Mouse (Mus musculus) midbrain, embryonic 11.5 days (tissue): Measurements from ENCODE around the gene Ly9. TPM values are rescaled to one million over a fixed set of nuclear protein-coding genes. Genes with fewer than 3 reads are reported as not detected.

ENCODE experiments used
- ATAC-seq: fragments of 200-750 bp; cut with Nextera tagmentation; 2 replicates; pipeline ENCODE4 v1.8.0; 2017; ENCODE audit warnings: moderate TSS enrichment, moderate library complexity; ENCODE audit not compliant: low FRiP score
- DNase-seq: peaks from one replicate; pipeline ENCODE4 v3.0.0; 2015; ENCODE audit warnings: low spot score; ENCODE audit errors: missing footprints
- H3K27ac ChIP-seq: fragments of 300-500 bp; sonication (generic); 2 replicates; pipeline ENCODE4 v1.5.1; 2014; ENCODE audit warnings: low read depth, low read length
- H3K27me3 ChIP-seq: fragments of 300-500 bp; sonication (generic); 2 replicates; pipeline ENCODE4 v1.6.1; 2014; ENCODE audit warnings: mild to moderate bottlenecking, low read length, moderate library complexity, mixed read lengths; ENCODE audit not compliant: control insufficient read depth, insufficient read depth
- H3K36me3 ChIP-seq: fragments of 300-500 bp; sonication (generic); 2 replicates; pipeline ENCODE4 v1.6.1; 2014; ENCODE audit warnings: mild to moderate bottlenecking, low read length, moderate library complexity, mixed read lengths; ENCODE audit not compliant: control insufficient read depth, insufficient read depth
- H3K4me1 ChIP-seq: fragments of 300-500 bp; sonication (generic); 2 replicates; pipeline ENCODE4 v1.6.1; 2014; ENCODE audit warnings: low read length; ENCODE audit not compliant: control insufficient read depth, insufficient read depth
- H3K4me2 ChIP-seq: fragments of 300-500 bp; sonication (generic); 2 replicates; pipeline ENCODE4 v1.6.1; 2014; ENCODE audit warnings: mild to moderate bottlenecking, moderate library complexity
- H3K4me3 ChIP-seq: fragments of 300-500 bp; sonication (generic); 2 replicates; pipeline ENCODE4 v1.5.1; 2014; ENCODE audit warnings: low read depth, low read length
- H3K9ac ChIP-seq: fragments of 300-500 bp; sonication (generic); 2 replicates; pipeline ENCODE4 v1.6.1; 2014; ENCODE audit warnings: low read length
- H3K9me3 ChIP-seq: fragments of 300-500 bp; sonication (generic); 2 replicates; pipeline ENCODE4 v1.6.1; 2016; ENCODE audit warnings: low read length; ENCODE audit not compliant: control insufficient read depth
- WGBS: fragments of 180-500 bp; shearing (Covaris S2); extraction: QIAGEN DNeasy Blood & Tissue Kit; methylation state at CpG from one replicate; pipeline ENCODE4 v1.1.7; 2014; 5-methylcytosine and 5-hydroxymethylcytosine counted together
- microRNA-seq: library from miRNA; unstranded; fragments of <30 nt; microRNA quantifications from one replicate; pipeline ENCODE4, GENCODE M21; 2017
- polyA plus RNA-seq: library from polyadenylated mRNA; unstranded; fragments of >200 nt; fragmentation: Nextera tagmentation; extraction: Ambion mirVana; gene quantifications from 2 replicates; pipeline ENCODE4 v1.2.1, GENCODE M21; 2014

The Ly9 gene
- polyA plus RNA-seq, 1 experiment from 2014 or later: not detected

GRCm38 (mm10) chr1:171551326-171551725 is 55.9 kb downstream of the Ly9 start:
- Histone ChIP-seq H3K4me2 (no peak overlapping the region), H3K4me1 (no peaks in the 10 kb centered on the region), H3K9me3 (no peaks in the 10 kb centered on the region), H3K27me3 (no peaks in the 10 kb centered on the region), H3K27ac (no peak overlapping the region), H3K9ac (no peak overlapping the region), H3K36me3 (no peaks in the 10 kb centered on the region), H3K4me3 (no peak overlapping the region)
- ATAC-seq: no peak
- no peak for DNase-seq
- 82% methylated on average over 7 of the region's 7 CpGs for WGBS

GRCm38 (mm10) chr1:171540694-171541093 is 66.5 kb downstream of the Ly9 start:
- Histone ChIP-seq H3K4me3 (no peak overlapping the region), H3K9ac (no peak overlapping the region), H3K4me2 (no peak overlapping the region), H3K27me3 (no peaks in the 10 kb centered on the region), H3K9me3 (no peaks in the 10 kb centered on the region; the same call in 1 of the 2 replicates), H3K36me3 (no peaks in the 10 kb centered on the region), H3K27ac (no peak overlapping the region), H3K4me1 (no peaks in the 10 kb centered on the region)
- 90% methylated on average over 1 of the region's 1 CpGs for WGBS
- ATAC-seq (no peak), DNase-seq (no peak)

Small RNA genes lying within 50 kb of the gene (microRNA-seq; reads per million reads assigned to microRNA genes)
- not detected for gene Mir7683

Other genes with a start within 250 kb of the Ly9 start
- gene Klhdc9, start 246.6 kb downstream of the Ly9 start, polyA plus RNA-seq: 1.4 and 2.3 TPM in 2 replicates
- 0.49 and 0.65 TPM in 2 replicates for gene Nectin4, start 237.3 kb downstream of the Ly9 start, polyA plus RNA-seq
- 0.38 and 0.57 TPM in 2 replicates for gene Arhgap30, start 218.5 kb downstream of the Ly9 start, polyA plus RNA-seq
- gene Usf1, start 196.1 kb downstream of the Ly9 start, polyA plus RNA-seq: 152 and 154 TPM in 2 replicates
- 2.1 and 4.0 TPM in 2 replicates for gene Tstd1, start 188.5 kb downstream of the Ly9 start, polyA plus RNA-seq
- gene F11r, start 169.9 kb downstream of the Ly9 start, polyA plus RNA-seq: 9.9 and 13.1 TPM in 2 replicates
- gene Alyref2, start 103.9 kb downstream of the Ly9 start, polyA plus RNA-seq: 16.2 and 16.8 TPM in 2 replicates
- not detected in 2 replicates for gene Itln1, start 72.1 kb downstream of the Ly9 start, polyA plus RNA-seq
- not detected in 2 replicates for gene Cd244a, start 48.2 kb downstream of the Ly9 start, polyA plus RNA-seq
- gene Slamf7, start 45.6 kb upstream of the Ly9 start, polyA plus RNA-seq: not detected in 2 replicates
- gene Cd48, start 74.6 kb upstream of the Ly9 start, polyA plus RNA-seq: 0.87 and 0.95 TPM in 2 replicates
- gene Slamf1, start 159.7 kb upstream of the Ly9 start, polyA plus RNA-seq: 0.29 and 0.37 TPM in 2 replicates
- gene Cd84, start 232.3 kb upstream of the Ly9 start, polyA plus RNA-seq: 0.64 and 0.80 TPM in 2 replicates